Mouse (Mus musculus) forebrain, embryonic 11.5 days (tissue): ENCODE results near the gene Zfp961. TPM values are rescaled to one million over a fixed set of nuclear protein-coding genes. Genes with fewer than 3 reads are reported as not detected.
"Not testable (repeated sequence)": the region's sequence is repeated elsewhere in the genome, so short reads cannot be mapped to it uniquely, and the experiment has no call there.

Source experiments
- ATAC-seq: fragments of 200-750 bp; cut with Nextera tagmentation; replicated peaks from 2 replicates; pipeline ENCODE4 v1.8.0; 2017; ENCODE audit warnings: moderate TSS enrichment; ENCODE audit not compliant: low FRiP score
- DNase-seq: peaks from one replicate; pipeline ENCODE4 v3.0.0-alpha.2; 2017; ENCODE audit warnings: low spot score
- H3K27ac ChIP-seq: fragments of 300-500 bp; sonication (generic); 2 replicates; pipeline ENCODE4 v1.5.1; 2014; ENCODE audit warnings: low read depth, low read length
- H3K27me3 ChIP-seq: fragments of 300-500 bp; sonication (generic); 2 replicates; pipeline ENCODE4 v1.6.1; 2014; ENCODE audit warnings: mild to moderate bottlenecking, low read length, mixed read lengths; ENCODE audit not compliant: control insufficient read depth, insufficient read depth
- H3K36me3 ChIP-seq: fragments of 300-500 bp; sonication (generic); 2 replicates; pipeline ENCODE4 v1.6.1; 2014; ENCODE audit warnings: mild to moderate bottlenecking, low read length, moderate library complexity, mixed read lengths; ENCODE audit not compliant: control insufficient read depth, insufficient read depth
- H3K4me1 ChIP-seq: fragments of 300-500 bp; sonication (generic); replicated peaks from 2 replicates; pipeline ENCODE4 v1.6.1; 2014; ENCODE audit warnings: low read length, mixed read lengths; ENCODE audit not compliant: control insufficient read depth, insufficient read depth
- H3K4me2 ChIP-seq: fragments of 300-500 bp; sonication (generic); 2 replicates; pipeline ENCODE4 v1.6.1; 2014; ENCODE audit warnings: low read depth, mild to moderate bottlenecking, low read length, moderate library complexity, mixed read lengths; ENCODE audit not compliant: severe bottlenecking
- H3K4me3 ChIP-seq: fragments of 300-500 bp; sonication (generic); 2 replicates; pipeline ENCODE4 v1.5.1; 2014; ENCODE audit warnings: low read depth, low read length
- H3K9ac ChIP-seq: fragments of 300-500 bp; sonication (generic); 2 replicates; pipeline ENCODE4 v1.6.1; 2014; ENCODE audit warnings: low read length
- H3K9me3 ChIP-seq: fragments of 300-500 bp; sonication (generic); 2 replicates; pipeline ENCODE4 v1.6.1; 2016; ENCODE audit warnings: low read length, mixed read lengths; ENCODE audit not compliant: control insufficient read depth
- whole genome bisulfite sequencing: fragments of 180-500 bp; shearing (Covaris S2); extraction: QIAGEN DNeasy Blood & Tissue Kit; methylation state at CpG from one replicate; pipeline ENCODE4 v1.1.7; 2014; 5-methylcytosine and 5-hydroxymethylcytosine counted together
- polyA plus RNA-seq: library from polyadenylated mRNA; unstranded; fragments of >200 nt; fragmentation: Nextera tagmentation; extraction: Ambion mirVana; gene quantifications from 2 replicates; pipeline ENCODE4 v1.2.1, GENCODE M21; 2014

Gene Zfp961
- polyA plus RNA-seq, 1 experiment from 2014 or later = 31.2 TPM

GRCm38 (mm10) chr8:71952489-71952888, 1.7 kb downstream of the Zfp961 start:
- no peak overlapping the region for H3K4me3 ChIP-seq
- no peak overlapping the region for H3K27ac ChIP-seq
- H3K9me3 ChIP-seq = peaks cover 4% of the 10 kb centered on the region; the same call in 1 of the 2 replicates
- WGBS = 100% methylated on average over 1 of the region's 1 CpGs
- no peak for ATAC-seq
- H3K4me1 ChIP-seq = peaks cover 2% of the 10 kb centered on the region; the same call in 1 of the 2 replicates
- H3K9ac ChIP-seq = no peak overlapping the region
- H3K36me3 ChIP-seq = no peaks in the 10 kb centered on the region; the same call in 1 of the 2 replicates
- no peaks in the 10 kb centered on the region for H3K27me3 ChIP-seq
- H3K4me2 ChIP-seq = no peak overlapping the region
- no peak for DNase-seq

DNA sequence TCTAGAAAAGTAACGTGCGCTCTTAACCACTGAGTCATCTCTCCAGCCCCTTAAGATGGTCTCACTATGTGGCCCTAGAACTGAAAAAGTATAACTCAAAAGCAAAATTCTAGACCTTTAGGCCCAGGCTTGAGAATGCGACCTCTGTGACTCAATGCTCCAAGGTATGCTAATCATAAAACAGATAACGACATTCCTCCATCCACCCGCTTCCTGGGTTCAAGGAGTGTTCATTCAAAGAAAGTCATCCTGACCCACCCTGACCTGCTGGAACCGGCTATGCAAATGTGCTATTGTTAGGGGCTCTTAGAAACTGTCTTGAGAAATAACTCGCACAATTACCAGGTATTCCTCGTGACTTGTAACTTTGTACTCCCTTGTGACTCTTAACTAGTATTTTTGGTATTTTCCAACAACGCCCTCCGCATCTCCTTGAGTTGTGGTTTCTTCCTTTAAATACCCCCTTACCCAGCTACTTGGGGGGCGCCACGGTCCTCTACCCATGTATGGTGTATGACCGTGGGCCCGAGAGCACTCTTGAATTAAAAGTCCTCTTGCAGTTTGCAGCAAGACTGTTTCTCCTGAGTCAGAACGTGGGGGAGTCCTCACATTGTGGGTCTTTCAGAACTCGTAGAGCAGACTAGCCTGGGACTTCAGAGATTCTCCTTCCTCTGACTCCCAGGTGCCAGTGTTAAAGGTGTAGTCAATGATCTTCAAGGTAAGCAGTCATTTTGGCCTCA, 2.3 kb downstream of the Zfp961 start:
- not testable (repeated sequence) for H3K9me3 ChIP-seq, H3K27me3 ChIP-seq, H3K4me2 ChIP-seq, ATAC-seq, DNase-seq, H3K27ac ChIP-seq, H3K4me1 ChIP-seq, H3K36me3 ChIP-seq, H3K9ac ChIP-seq, H3K4me3 ChIP-seq
- 96% methylated on average over 16 of the region's 16 CpGs for WGBS

DNA sequence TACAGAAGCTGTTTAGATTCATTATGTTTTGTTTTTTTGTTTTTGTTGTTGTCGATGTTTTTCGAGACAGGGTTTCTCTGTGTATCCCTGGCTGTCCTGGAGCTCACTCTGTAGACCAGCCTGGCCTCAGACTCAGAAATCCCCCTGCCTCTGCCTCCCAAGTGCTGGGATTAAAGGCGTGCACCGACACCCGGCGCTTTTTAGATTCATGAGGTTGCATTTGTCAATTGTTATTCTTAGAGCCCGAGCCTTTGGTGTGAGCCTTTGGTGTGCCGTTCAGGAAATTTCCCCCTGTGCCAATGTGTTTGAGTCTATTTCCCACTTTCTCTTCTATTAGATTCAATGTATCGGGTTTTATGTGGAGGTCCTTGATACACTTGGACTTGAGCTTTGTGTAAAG, 3.8 kb downstream of the Zfp961 start:
- no peak overlapping the region for H3K27ac ChIP-seq
- 98% methylated on average over 9 of the region's 9 CpGs for WGBS
- H3K4me1 ChIP-seq = peaks cover 2% of the 10 kb centered on the region; the same call in 1 of the 2 replicates
- H3K4me2 ChIP-seq = no peak overlapping the region
- H3K4me3 ChIP-seq = no peak overlapping the region
- no peaks in the 10 kb centered on the region; the same call in 1 of the 2 replicates for H3K36me3 ChIP-seq
- DNase-seq (no peak), ATAC-seq (no peak)
- peaks cover 4% of the 10 kb centered on the region; the same call in 1 of the 2 replicates for H3K9me3 ChIP-seq
- H3K9ac ChIP-seq = no peak overlapping the region
- no peaks in the 10 kb centered on the region for H3K27me3 ChIP-seq

DNA sequence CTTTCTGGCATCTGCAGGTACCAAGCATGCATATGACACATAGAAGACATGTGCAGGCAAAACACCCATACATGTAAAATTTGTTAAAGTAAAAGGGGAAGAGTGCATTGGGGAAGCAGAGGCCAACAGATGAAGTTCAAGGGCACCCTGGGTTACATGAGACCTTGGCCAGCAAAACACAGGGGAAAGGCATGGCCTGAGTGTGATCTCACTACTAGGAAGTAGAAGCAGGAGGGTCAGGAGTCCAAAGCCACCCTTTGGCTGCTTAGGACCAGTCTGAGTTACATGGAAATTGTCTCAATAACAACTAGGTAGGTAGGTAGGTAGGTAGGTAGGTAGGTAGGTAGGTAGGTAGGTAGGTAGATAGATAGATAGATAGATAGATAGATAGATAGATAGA, 9.6 kb downstream of the Zfp961 start:
- Histone ChIP-seq H3K36me3 (peaks cover 1% of the 10 kb centered on the region; the same call in 1 of the 2 replicates), H3K4me1 (no peaks in the 10 kb centered on the region), H3K9ac (no peak overlapping the region), H3K4me2 (no peak overlapping the region), H3K27me3 (no peaks in the 10 kb centered on the region), H3K27ac (no peak overlapping the region), H3K4me3 (no peak overlapping the region), H3K9me3 (no peaks in the 10 kb centered on the region)
- DNase-seq = no peak
- ATAC-seq = no peak

DNA sequence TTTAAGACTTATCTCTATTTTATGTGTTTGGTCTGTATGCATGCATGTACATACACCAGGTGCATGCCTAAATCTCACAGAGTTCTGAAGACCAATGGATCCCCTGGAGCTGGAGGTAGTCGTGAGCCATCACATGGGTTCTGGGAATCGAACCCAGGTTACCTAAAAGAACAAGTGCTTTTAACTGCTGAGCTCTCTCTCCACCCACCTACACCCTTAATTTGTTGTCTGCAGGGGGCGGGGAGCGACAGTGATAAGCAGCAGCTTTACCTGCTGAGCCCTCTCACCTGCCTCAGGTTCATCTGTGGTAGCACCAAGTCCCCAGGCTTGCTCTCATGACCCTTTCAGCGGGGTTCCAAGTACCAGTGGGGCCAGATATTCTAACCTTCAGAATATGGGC, 11.0 kb downstream of the Zfp961 start:
- no peak for DNase-seq
- Histone ChIP-seq H3K4me3 (no peak overlapping the region), H3K36me3 (peaks cover 13% of the 10 kb centered on the region), H3K9ac (no peak overlapping the region), H3K9me3 (peaks cover 2% of the 10 kb centered on the region; the same call in 1 of the 2 replicates), H3K4me1 (no peaks in the 10 kb centered on the region), H3K4me2 (no peak overlapping the region), H3K27ac (no peak overlapping the region), H3K27me3 (no peaks in the 10 kb centered on the region)
- ATAC-seq = no peak
- WGBS = 89% methylated on average over 5 of the region's 5 CpGs

DNA sequence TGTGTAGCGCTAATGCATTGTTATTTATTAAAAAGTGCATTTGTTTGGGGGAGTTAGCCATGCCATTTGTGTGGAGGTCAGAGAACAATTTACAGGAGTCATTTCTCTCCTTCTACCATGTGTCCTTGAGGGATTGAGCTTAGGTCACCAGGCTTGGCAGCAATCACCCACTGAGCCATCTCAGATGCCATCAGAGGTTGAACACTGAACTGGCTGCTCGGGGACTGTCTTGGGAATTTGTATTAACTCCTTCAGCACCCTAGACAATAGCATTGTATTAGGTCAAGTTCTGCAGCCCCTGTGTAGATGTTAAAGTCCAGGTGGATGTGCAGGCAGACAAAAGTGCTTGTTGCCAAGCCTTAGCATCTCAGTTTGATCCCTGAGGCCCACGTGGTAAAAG, 13.2 kb downstream of the Zfp961 start:
- no peak for ATAC-seq
- WGBS = 96% methylated on average over 3 of the region's 3 CpGs
- DNase-seq = no peak
- Histone ChIP-seq H3K4me2 (no peak overlapping the region), H3K9me3 (peaks cover 8% of the 10 kb centered on the region; the same call in 1 of the 2 replicates), H3K36me3 (peaks cover 19% of the 10 kb centered on the region), H3K4me1 (no peaks in the 10 kb centered on the region), H3K4me3 (no peak overlapping the region), H3K27me3 (no peaks in the 10 kb centered on the region), H3K27ac (no peak overlapping the region), H3K9ac (no peak overlapping the region)

- DNase-seq (no peak), ATAC-seq (no peak)
- no peak overlapping the region for H3K9ac ChIP-seq
- peaks cover 8% of the 10 kb centered on the region; the same call in 1 of the 2 replicates for H3K9me3 ChIP-seq
- WGBS = 95% methylated on average over 2 of the region's 2 CpGs
- no peak overlapping the region for H3K4me3 ChIP-seq
- H3K27ac ChIP-seq = no peak overlapping the region
- H3K27me3 ChIP-seq = no peaks in the 10 kb centered on the region
- H3K4me1 ChIP-seq = no peaks in the 10 kb centered on the region
- no peak overlapping the region for H3K4me2 ChIP-seq
- peaks cover 19% of the 10 kb centered on the region for H3K36me3 ChIP-seq
Observed at GRCm38 (mm10) chr8:71965166-71965565, 14.3 kb downstream of the Zfp961 start.

- peaks cover 8% of the 10 kb centered on the region; the same call in 1 of the 2 replicates for H3K9me3 ChIP-seq
- H3K4me2 ChIP-seq = no peak overlapping the region
- H3K36me3 ChIP-seq = peaks cover 19% of the 10 kb centered on the region
- H3K4me1 ChIP-seq = no peaks in the 10 kb centered on the region
- no peak overlapping the region for H3K4me3 ChIP-seq
- no peaks in the 10 kb centered on the region for H3K27me3 ChIP-seq
- no peak overlapping the region for H3K9ac ChIP-seq
- H3K27ac ChIP-seq = no peak overlapping the region
- ATAC-seq (no peak), DNase-seq (no peak)
Observed at GRCm38 (mm10) chr8:71966411-71966810, 15.6 kb downstream of the Zfp961 start.

DNA sequence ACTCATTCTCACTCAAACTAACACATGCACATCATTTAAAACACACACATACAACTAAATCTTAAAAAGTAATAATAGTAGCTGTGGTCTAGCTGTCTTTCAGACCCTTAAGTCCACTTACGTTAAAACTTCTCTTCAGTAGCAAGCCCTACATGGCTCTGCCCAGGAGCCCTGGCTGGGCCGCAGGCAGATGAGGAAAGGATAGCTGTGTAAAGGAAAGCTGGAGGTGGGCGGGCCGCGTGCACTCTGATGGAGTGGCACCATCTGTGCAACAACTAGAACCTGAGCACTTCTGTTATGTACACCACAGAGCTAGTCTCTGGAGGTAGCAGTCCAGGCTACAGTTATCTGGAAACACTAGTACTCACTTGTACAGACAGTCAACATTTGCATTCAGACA, 16.4 kb downstream of the Zfp961 start:
- no peak for DNase-seq
- Histone ChIP-seq H3K4me2 (no peak overlapping the region), H3K36me3 (peaks cover 19% of the 10 kb centered on the region), H3K9me3 (peaks cover 8% of the 10 kb centered on the region; the same call in 1 of the 2 replicates), H3K4me3 (no peak overlapping the region), H3K4me1 (no peaks in the 10 kb centered on the region), H3K9ac (no peak overlapping the region), H3K27ac (no peak overlapping the region), H3K27me3 (no peaks in the 10 kb centered on the region)
- ATAC-seq = no peak
- 94% methylated on average over 5 of the region's 5 CpGs for WGBS
